Mouse (Mus musculus) midbrain, postnatal 0 days (tissue): Measurements from ENCODE around the gene Slc25a39. TPM values are rescaled to one million over a fixed set of nuclear protein-coding genes. Genes with fewer than 3 reads are reported as not detected.

Source experiments
- ATAC-seq: fragments of 200-750 bp; cut with Nextera tagmentation; 2 replicates; pipeline ENCODE4 v1.8.0; 2017; ENCODE audit warnings: moderate number of reproducible peaks, mild to moderate bottlenecking, moderate TSS enrichment, moderate library complexity; ENCODE audit not compliant: low FRiP score
- DNase-seq: peaks from one replicate; pipeline ENCODE4 v3.0.0-alpha.2; 2015; ENCODE audit warnings: low spot score
- H3K27ac ChIP-seq: fragments of 300-500 bp; sonication (generic); 2 replicates; pipeline ENCODE4 v1.5.1; 2014; ENCODE audit warnings: low read depth, mild to moderate bottlenecking, low read length, mixed read lengths
- H3K27me3 ChIP-seq: fragments of 300-500 bp; sonication (generic); 2 replicates; pipeline ENCODE4 v1.6.1; 2014; ENCODE audit warnings: low read length, control low read depth, mixed read lengths; ENCODE audit not compliant: insufficient read depth
- H3K36me3 ChIP-seq: fragments of 300-500 bp; sonication (generic); 2 replicates; pipeline ENCODE4 v1.6.1; 2014; ENCODE audit warnings: low read length, control low read depth, mixed read lengths; ENCODE audit not compliant: insufficient read depth
- H3K4me1 ChIP-seq: fragments of 300-500 bp; sonication (generic); 2 replicates; pipeline ENCODE4 v1.6.1; 2014; ENCODE audit warnings: mild to moderate bottlenecking, control low read depth, antibody characterized with exemption, low read length, mixed read lengths; ENCODE audit not compliant: insufficient read depth
- H3K4me2 ChIP-seq: fragments of 300-500 bp; sonication (generic); 2 replicates; pipeline ENCODE4 v1.6.1; 2014; ENCODE audit warnings: low read depth, mild to moderate bottlenecking, low read length, mixed read lengths; ENCODE audit not compliant: poor library complexity, severe bottlenecking
- H3K4me3 ChIP-seq: fragments of 300-500 bp; sonication (generic); 2 replicates; pipeline ENCODE4 v1.5.1; 2014; ENCODE audit warnings: low read depth, mild to moderate bottlenecking, low read length, moderate library complexity
- H3K9ac ChIP-seq: fragments of 300-500 bp; sonication (generic); replicated peaks from 2 replicates; pipeline ENCODE4 v1.6.1; 2014; ENCODE audit warnings: mild to moderate bottlenecking, low read length, moderate library complexity, mixed read lengths; ENCODE audit not compliant: poor library complexity, severe bottlenecking
- H3K9me3 ChIP-seq: fragments of 300-500 bp; sonication (generic); 2 replicates; pipeline ENCODE4 v1.6.1; 2016; ENCODE audit warnings: low read length, control low read depth
- CTCF ChIP-seq: IDR thresholded peaks from 2 replicates; pipeline ENCODE4 v1.5.1; 2016; ENCODE audit warnings: antibody characterized with exemption, mild to moderate bottlenecking
- WGBS: fragments of 180-500 bp; shearing (Covaris S2); extraction: QIAGEN DNeasy Blood & Tissue Kit; methylation state at CpG from one replicate; pipeline ENCODE4 v1.1.7; 2014; 5-methylcytosine and 5-hydroxymethylcytosine counted together
- polyA plus RNA-seq: library from polyadenylated mRNA; unstranded; fragments of >200 nt; fragmentation: Nextera tagmentation; extraction: Ambion mirVana; gene quantifications from 2 replicates; pipeline ENCODE4 v1.2.1, GENCODE M21; 2015
- total RNA-seq: library from RNA; depleted of rRNA; stranded (reverse); fragments of >200 nt; gene quantifications from 2 replicates; pipeline ENCODE4 v1.2.3, GENCODE M21; 2014

Slc25a39 gene
- total and polyA plus RNA-seq, 2 experiments from 2014 or later, result 132 to 176 TPM

GRCm38 (mm10) chr11:102425555-102426316 is 18.0 kb upstream of the Slc25a39 start:
- H3K4me3 ChIP-seq, result no peak overlapping the region
- no peaks in the 10 kb centered on the region for H3K9me3 ChIP-seq
- DNase-seq (no peak), ATAC-seq (no peak)
- H3K27me3 ChIP-seq, result no peaks in the 10 kb centered on the region
- no peaks in the 10 kb centered on the region for H3K36me3 ChIP-seq
- WGBS, result 84% methylated on average over 8 of the region's 8 CpGs
- no peak overlapping the region for H3K27ac ChIP-seq
- no peak overlapping the region for H3K4me2 ChIP-seq
- H3K9ac ChIP-seq, result no peak overlapping the region
- H3K4me1 ChIP-seq, result peaks cover 5% of the 10 kb centered on the region; the same call in 1 of the 2 replicates
- no peak for TF ChIP-seq CTCF

GRCm38 (mm10) chr11:102424666-102425065 is 16.9 kb upstream of the Slc25a39 start:
- ATAC-seq (no peak), DNase-seq (no peak)
- Histone ChIP-seq H3K4me3 (no peak overlapping the region), H3K9ac (no peak overlapping the region), H3K9me3 (no peaks in the 10 kb centered on the region), H3K36me3 (no peaks in the 10 kb centered on the region), H3K4me1 (peaks cover 2% of the 10 kb centered on the region; the same call in 1 of the 2 replicates), H3K27ac (no peak overlapping the region), H3K27me3 (no peaks in the 10 kb centered on the region), H3K4me2 (no peak overlapping the region)
- WGBS, result 79% methylated on average over 6 of the region's 6 CpGs
- TF ChIP-seq CTCF, result no peak

GRCm38 (mm10) chr11:102421559-102421958 is 13.8 kb upstream of the Slc25a39 start:
- no peak overlapping the region for H3K27ac ChIP-seq
- WGBS, result 58% methylated on average over 8 of the region's 8 CpGs
- DNase-seq, result no peak
- no peak overlapping the region for H3K4me3 ChIP-seq
- H3K4me2 ChIP-seq, result no peak overlapping the region
- no peak for TF ChIP-seq CTCF
- H3K4me1 ChIP-seq, result no peaks in the 10 kb centered on the region
- H3K9ac ChIP-seq, result no peak overlapping the region
- no peak for ATAC-seq
- no peaks in the 10 kb centered on the region for H3K36me3 ChIP-seq
- H3K27me3 ChIP-seq, result no peaks in the 10 kb centered on the region
- no peaks in the 10 kb centered on the region for H3K9me3 ChIP-seq

GRCm38 (mm10) chr11:102418887-102419286 is 11.1 kb upstream of the Slc25a39 start:
- DNase-seq, result no peak
- no peaks in the 10 kb centered on the region for H3K27me3 ChIP-seq
- TF ChIP-seq CTCF, result no peak
- H3K9ac ChIP-seq, result no peak overlapping the region
- H3K36me3 ChIP-seq, result no peaks in the 10 kb centered on the region
- no peaks in the 10 kb centered on the region for H3K9me3 ChIP-seq
- H3K4me2 ChIP-seq, result no peak overlapping the region
- H3K4me1 ChIP-seq, result no peaks in the 10 kb centered on the region
- no peak overlapping the region for H3K27ac ChIP-seq
- H3K4me3 ChIP-seq, result no peak overlapping the region
- no peak for ATAC-seq

GRCm38 (mm10) chr11:102417160-102417559 is 9.4 kb upstream of the Slc25a39 start:
- DNase-seq, result no peak
- H3K9ac ChIP-seq, result no peak overlapping the region
- TF ChIP-seq CTCF, result no peak

GRCm38 (mm10) chr11:102415034-102415802 is 7.5 kb upstream of the Slc25a39 start:
- ATAC-seq, result no peak

More at GRCm38 (mm10) chr11:102417160-102417559, 9.4 kb upstream of the Slc25a39 start:
- Histone ChIP-seq H3K27ac (no peak overlapping the region), H3K4me3 (no peak overlapping the region), H3K27me3 (no peaks in the 10 kb centered on the region), H3K4me1 (no peaks in the 10 kb centered on the region), H3K36me3 (no peaks in the 10 kb centered on the region), H3K9me3 (no peaks in the 10 kb centered on the region), H3K4me2 (no peak overlapping the region)
- WGBS, result 83% methylated on average over 1 of the region's 1 CpGs
- ATAC-seq, result no peak

More at GRCm38 (mm10) chr11:102415034-102415802, 7.5 kb upstream of the Slc25a39 start:
- no peak overlapping the region for H3K27ac ChIP-seq
- no peak overlapping the region for H3K9ac ChIP-seq
- no peak for TF ChIP-seq CTCF
- 75% methylated on average over 10 of the region's 10 CpGs for WGBS
- no peak overlapping the region for H3K4me3 ChIP-seq
- no peaks in the 10 kb centered on the region for H3K27me3 ChIP-seq
- no peak overlapping the region for H3K4me2 ChIP-seq
- no peaks in the 10 kb centered on the region for H3K4me1 ChIP-seq
- DNase-seq, result no peak
- H3K36me3 ChIP-seq, result no peaks in the 10 kb centered on the region
- no peaks in the 10 kb centered on the region for H3K9me3 ChIP-seq
